Mouse (Mus musculus) liver, embryonic 15.5 days (tissue): Measurements from ENCODE around the gene Slc2a4. TPM values are rescaled to one million over a fixed set of nuclear protein-coding genes. Genes with fewer than 3 reads are reported as not detected.

Experiments
- ATAC-seq: fragments of 200-750 bp; cut with Nextera tagmentation; 2 replicates; pipeline ENCODE4 v1.8.0; 2017; ENCODE audit warnings: moderate number of reproducible peaks, mild to moderate bottlenecking, moderate library complexity; ENCODE audit not compliant: insufficient read depth
- H3K27ac ChIP-seq: fragments of 300-500 bp; sonication (generic); replicated peaks from 2 replicates; pipeline ENCODE4 v1.5.1; 2015; ENCODE audit warnings: mild to moderate bottlenecking, inconsistent platforms
- H3K27me3 ChIP-seq: fragments of 300-500 bp; sonication (generic); 2 replicates; pipeline ENCODE4 v1.6.1; 2015; ENCODE audit warnings: mild to moderate bottlenecking, inconsistent platforms
- H3K36me3 ChIP-seq: fragments of 300-500 bp; sonication (generic); replicated peaks from 2 replicates; pipeline ENCODE4 v1.6.1; 2015; ENCODE audit warnings: moderate library complexity, mild to moderate bottlenecking, inconsistent platforms
- H3K4me1 ChIP-seq: fragments of 300-500 bp; sonication (generic); replicated peaks from 2 replicates; pipeline ENCODE4 v1.6.1; 2015; ENCODE audit warnings: inconsistent platforms
- H3K4me2 ChIP-seq: fragments of 300-500 bp; sonication (generic); 2 replicates; pipeline ENCODE4 v1.6.1; 2015; ENCODE audit warnings: moderate library complexity, mild to moderate bottlenecking, inconsistent platforms
- H3K4me3 ChIP-seq: fragments of 300-500 bp; sonication (generic); replicated peaks from 2 replicates; pipeline ENCODE4 v1.5.1; 2015; ENCODE audit warnings: mild to moderate bottlenecking, inconsistent platforms
- H3K9ac ChIP-seq: fragments of 300-500 bp; sonication (generic); 2 replicates; pipeline ENCODE4 v1.6.1; 2015; ENCODE audit warnings: moderate library complexity, mild to moderate bottlenecking, inconsistent platforms
- H3K9me3 ChIP-seq: fragments of 300-500 bp; sonication (generic); replicated peaks from 2 replicates; pipeline ENCODE4 v1.6.1; 2016; ENCODE audit warnings: inconsistent platforms
- WGBS: fragments of 180-500 bp; shearing (Covaris S2); methylation state at CpG from one replicate; pipeline ENCODE4 v1.1.7; 2015; ENCODE audit warnings: mixed read lengths; ENCODE audit not compliant: insufficient replicate concordance; 5-methylcytosine and 5-hydroxymethylcytosine counted together
- polyA plus RNA-seq: library from polyadenylated mRNA; unstranded; fragments of >200 nt; fragmentation: Nextera tagmentation; extraction: Ambion mirVana; gene quantifications from 2 replicates; pipeline ENCODE4 v1.2.1, GENCODE M21; 2015

The Slc2a4 gene
- polyA plus RNA-seq, 1 experiment from 2014 or later, result 19.9 TPM

DNA sequence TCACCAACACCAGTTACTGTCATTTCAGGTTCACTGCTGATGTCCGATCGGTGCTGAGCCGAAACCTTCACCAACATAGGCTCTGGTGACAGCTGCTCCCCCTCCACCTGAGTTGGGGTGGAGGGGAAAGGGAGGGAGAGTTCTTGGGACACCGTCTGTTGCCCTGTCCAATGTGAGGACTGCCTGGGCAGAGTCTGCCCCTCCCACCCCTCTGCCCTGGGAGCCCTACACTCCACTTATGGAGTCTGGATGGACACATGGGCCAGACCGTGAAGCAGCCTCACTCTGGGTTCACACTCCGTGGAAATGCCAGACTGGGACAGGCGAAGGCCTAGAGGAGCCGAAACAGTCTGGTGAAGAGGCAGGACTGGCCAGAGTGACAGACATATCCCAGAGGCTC, 42.0 kb upstream of the Slc2a4 start:
- H3K36me3 ChIP-seq, result peaks cover 75% of the 10 kb centered on the region
- WGBS, result 90% methylated on average over 8 of the region's 8 CpGs
- peak overlapping the region; percentile 98 for H3K27ac ChIP-seq
- no peaks in the 10 kb centered on the region for H3K27me3 ChIP-seq
- peaks cover 37% of the 10 kb centered on the region for H3K4me1 ChIP-seq
- no peaks in the 10 kb centered on the region for H3K9me3 ChIP-seq
- no peak overlapping the region for H3K4me2 ChIP-seq
- no peak overlapping the region for H3K9ac ChIP-seq
- no peak overlapping the region for H3K4me3 ChIP-seq
- ATAC-seq, result no peak

DNA sequence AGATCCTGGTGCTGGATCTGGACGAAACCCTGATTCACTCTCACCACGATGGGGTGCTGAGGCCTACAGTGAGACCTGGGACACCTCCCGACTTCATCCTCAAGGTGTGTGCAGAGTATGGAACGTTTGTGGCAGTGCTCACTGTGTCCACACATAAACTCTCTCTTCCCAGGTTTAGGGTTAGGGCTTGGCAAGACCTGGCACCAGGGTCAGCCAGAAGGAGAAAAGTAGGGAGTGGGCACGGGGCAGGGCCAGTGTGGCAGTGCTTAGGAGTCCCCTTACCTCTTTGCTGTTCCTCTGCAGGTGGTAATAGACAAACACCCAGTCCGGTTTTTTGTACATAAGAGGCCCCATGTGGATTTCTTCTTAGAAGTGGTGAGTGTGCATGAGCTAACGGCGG, 36.4 kb upstream of the Slc2a4 start:
- Histone ChIP-seq H3K9me3 (no peaks in the 10 kb centered on the region), H3K36me3 (peaks cover 62% of the 10 kb centered on the region), H3K4me1 (peaks cover 31% of the 10 kb centered on the region), H3K27ac (no peak overlapping the region), H3K4me2 (no peak overlapping the region), H3K9ac (no peak overlapping the region), H3K27me3 (no peaks in the 10 kb centered on the region), H3K4me3 (no peak overlapping the region)
- WGBS, result 78% methylated on average over 8 of the region's 8 CpGs
- ATAC-seq, result no peak

DNA sequence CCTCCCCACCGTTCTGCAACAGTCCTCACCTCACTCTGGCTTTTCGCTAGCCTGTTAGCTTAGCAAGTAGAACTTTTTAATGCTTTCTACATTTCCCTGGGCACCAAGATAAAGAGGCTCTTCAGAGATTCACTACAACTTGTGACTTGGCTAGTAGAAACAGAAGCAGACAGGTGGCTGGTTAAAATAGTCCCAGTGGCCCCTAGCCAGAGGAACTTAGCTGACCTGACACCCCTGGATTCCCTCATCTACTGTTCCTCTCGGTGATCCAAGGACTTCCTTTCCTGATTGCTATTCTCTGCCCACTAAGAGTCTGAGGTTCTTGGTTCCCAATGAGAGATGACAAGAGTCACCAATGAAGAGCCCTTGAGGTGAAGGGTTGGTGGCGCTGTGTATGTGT, 35.4 kb upstream of the Slc2a4 start:
- H3K27ac ChIP-seq, result peak overlapping the region; percentile 98; the same call in 1 of the 2 replicates
- peaks cover 56% of the 10 kb centered on the region for H3K36me3 ChIP-seq
- H3K9ac ChIP-seq, result no peak overlapping the region

GRCm38 (mm10) chr11:69982877-69983276, 34.9 kb upstream of the Slc2a4 start:
- Histone ChIP-seq H3K27me3 (no peaks in the 10 kb centered on the region), H3K9ac (peak overlapping the region; percentile 97; the same call in 1 of the 2 replicates), H3K36me3 (peaks cover 56% of the 10 kb centered on the region), H3K4me3 (peak overlapping the region; percentile 86; the same call in 1 of the 2 replicates), H3K4me1 (peaks cover 39% of the 10 kb centered on the region), H3K9me3 (no peaks in the 10 kb centered on the region), H3K4me2 (peak overlapping the region; percentile 96), H3K27ac (peak overlapping the region; percentile 98; the same call in 1 of the 2 replicates)
- no peak for ATAC-seq
- WGBS, result 31% methylated on average over 5 of the region's 5 CpGs

More for the DNA sequence above, 35.4 kb upstream of the Slc2a4 start:
- H3K4me3 ChIP-seq, result 0 out of 2 replicates have a peak overlapping the region, but pooled peaks have one; percentile 86
- no peaks in the 10 kb centered on the region for H3K27me3 ChIP-seq
- peaks cover 39% of the 10 kb centered on the region for H3K4me1 ChIP-seq
- H3K9me3 ChIP-seq, result no peaks in the 10 kb centered on the region
- ATAC-seq, result no peak
- whole genome bisulfite sequencing, result 80% methylated on average over 4 of the region's 4 CpGs
- H3K4me2 ChIP-seq, result peak overlapping the region; percentile 96

DNA sequence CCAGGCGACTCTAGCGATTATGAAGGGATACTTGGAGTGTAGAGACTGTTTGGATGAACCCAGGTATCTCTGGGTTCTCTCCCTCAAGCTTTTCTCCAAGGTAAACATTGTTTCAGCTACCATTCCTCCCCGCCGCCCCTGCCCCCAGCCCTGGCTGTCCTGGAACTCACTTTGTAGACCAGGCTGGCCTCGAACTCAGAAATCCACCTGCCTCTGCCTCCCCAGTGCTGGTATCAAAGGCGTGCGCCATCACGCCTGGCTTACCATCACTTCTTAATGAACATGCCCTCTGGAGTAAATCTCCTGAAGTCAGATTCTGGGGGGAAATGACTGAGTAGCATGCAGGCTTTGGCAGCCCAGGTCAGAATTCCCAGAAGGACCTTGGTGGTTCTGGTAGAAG, 34.2 kb upstream of the Slc2a4 start, which contains the start of gene Elp5:
Gene Elp5 (minus strand): TSS at position 293 of the 400 bp plus-strand sequence.
- no peak for ATAC-seq
- Histone ChIP-seq H3K27me3 (no peaks in the 10 kb centered on the region), H3K4me2 (peak within 1 kb of the TSS; percentile 96), H3K36me3 (peaks cover 56% of the 10 kb centered on the region), H3K4me1 (peaks cover 44% of the 10 kb centered on the region), H3K27ac (peak within 1 kb of the TSS; percentile 98), H3K9ac (peak within 1 kb of the TSS; percentile 97), H3K9me3 (no peaks in the 10 kb centered on the region), H3K4me3 (peak within 1 kb of the TSS; percentile 86)
- 35% methylated on average over 8 of the region's 8 CpGs for WGBS

- H3K4me1 ChIP-seq, result peaks cover 44% of the 10 kb centered on the region
- H3K27me3 ChIP-seq, result no peaks in the 10 kb centered on the region
- peak within 1 kb of the TSS; percentile 86 for H3K4me3 ChIP-seq
- H3K36me3 ChIP-seq, result peaks cover 55% of the 10 kb centered on the region
- peak within 1 kb of the TSS; percentile 98 for H3K27ac ChIP-seq
- H3K9me3 ChIP-seq, result no peaks in the 10 kb centered on the region
- H3K4me2 ChIP-seq, result peak within 1 kb of the TSS; percentile 96
- peak within 1 kb of the TSS; percentile 97 for H3K9ac ChIP-seq
- peak; percentile 3; the same call in 1 of the 2 replicates for ATAC-seq
- WGBS, result under 1% methylated on average over 43 of the region's 43 CpGs
These were observed 33.3 kb upstream of the Slc2a4 start, which contains the start of gene Ctdnep1 for GRCm38 (mm10) chr11:69981141-69981762. TSS of gene Ctdnep1 (plus strand) at chr11:69981156.

DNA sequence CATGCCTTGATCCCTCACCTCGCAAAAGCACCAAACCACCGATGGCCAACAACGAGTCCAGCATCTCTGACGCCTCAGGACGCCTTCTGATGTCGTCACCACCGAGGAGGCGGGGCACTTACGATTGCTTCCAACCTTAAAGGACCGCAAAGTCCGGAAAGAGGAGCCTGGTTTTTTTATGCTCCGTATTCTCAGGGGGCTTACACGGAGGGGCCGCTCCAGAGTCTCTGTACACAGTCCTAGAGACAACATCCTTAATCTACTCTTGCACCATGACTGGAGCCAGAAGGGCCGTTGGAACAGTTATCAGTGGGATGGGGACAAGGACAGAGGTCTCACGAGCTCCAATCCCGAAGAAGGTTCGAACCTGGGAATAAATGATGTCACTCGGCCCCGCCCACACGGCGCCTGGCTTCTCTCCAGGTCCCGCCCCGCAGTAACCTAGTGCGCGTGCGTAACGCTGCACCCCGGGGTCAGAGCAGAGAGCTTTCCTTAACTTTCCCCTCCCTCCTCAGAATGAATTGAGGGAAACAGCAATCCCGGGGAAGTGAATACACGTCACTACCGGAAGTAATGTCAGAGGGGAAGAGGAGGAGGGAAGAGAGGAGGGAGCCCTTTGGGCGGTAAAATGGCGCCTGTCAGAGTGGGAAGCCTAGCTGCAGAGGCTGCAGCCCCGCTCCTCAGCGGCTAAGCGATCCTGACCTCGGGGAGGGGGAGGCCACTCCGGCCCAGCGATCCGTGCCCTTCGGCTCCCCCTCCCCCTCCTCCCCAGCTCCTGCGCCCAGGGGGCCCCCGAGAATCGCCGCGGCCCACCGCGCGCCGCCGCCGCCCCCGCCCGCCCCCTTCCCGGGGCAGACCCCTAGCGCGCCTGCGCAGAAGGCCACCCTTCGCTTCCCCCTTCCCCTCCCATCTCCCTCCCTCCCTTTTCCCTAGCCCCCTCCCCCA, 32.5 kb upstream of the Slc2a4 start:
- peak overlapping the region; percentile 98 for H3K27ac ChIP-seq
- H3K9me3 ChIP-seq, result no peaks in the 10 kb centered on the region
- H3K36me3 ChIP-seq, result peaks cover 50% of the 10 kb centered on the region
- WGBS, result under 1% methylated on average over 53 of the region's 60 CpGs
- peaks cover 44% of the 10 kb centered on the region for H3K4me1 ChIP-seq
- peak; percentile 88 for ATAC-seq
- peak overlapping the region; percentile 97 for H3K9ac ChIP-seq
- peak overlapping the region; percentile 96 for H3K4me2 ChIP-seq
- no peaks in the 10 kb centered on the region for H3K27me3 ChIP-seq
- H3K4me3 ChIP-seq, result peak overlapping the region; percentile 86

DNA sequence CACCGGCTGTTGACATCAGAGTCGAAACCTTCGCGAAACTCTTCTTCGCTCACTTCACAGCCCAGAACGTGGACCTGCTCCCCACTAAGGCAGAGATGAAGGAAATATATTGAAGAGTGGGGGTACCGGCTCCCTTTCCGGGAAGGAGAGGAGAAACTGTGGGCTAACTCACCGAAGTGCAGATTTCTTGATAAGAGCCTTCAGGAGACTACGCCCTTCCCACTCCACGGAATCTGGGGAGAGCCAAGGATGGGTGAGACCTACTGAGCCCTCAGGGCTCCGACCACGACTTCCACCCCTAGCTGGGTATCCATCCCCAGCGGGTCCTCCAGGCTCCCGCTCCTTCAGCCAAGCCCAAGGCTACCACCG, 31.8 kb upstream of the Slc2a4 start:
- H3K9me3 ChIP-seq, result no peaks in the 10 kb centered on the region
- H3K9ac ChIP-seq, result peak overlapping the region; percentile 97
- no peaks in the 10 kb centered on the region for H3K27me3 ChIP-seq
- peaks cover 48% of the 10 kb centered on the region for H3K36me3 ChIP-seq
- H3K27ac ChIP-seq, result peak overlapping the region; percentile 98
- peak overlapping the region; percentile 86 for H3K4me3 ChIP-seq
- peaks cover 44% of the 10 kb centered on the region for H3K4me1 ChIP-seq
- WGBS, result 2% methylated on average over 16 of the region's 16 CpGs
- ATAC-seq, result peak; percentile 37
- peak overlapping the region; percentile 96 for H3K4me2 ChIP-seq

DNA sequence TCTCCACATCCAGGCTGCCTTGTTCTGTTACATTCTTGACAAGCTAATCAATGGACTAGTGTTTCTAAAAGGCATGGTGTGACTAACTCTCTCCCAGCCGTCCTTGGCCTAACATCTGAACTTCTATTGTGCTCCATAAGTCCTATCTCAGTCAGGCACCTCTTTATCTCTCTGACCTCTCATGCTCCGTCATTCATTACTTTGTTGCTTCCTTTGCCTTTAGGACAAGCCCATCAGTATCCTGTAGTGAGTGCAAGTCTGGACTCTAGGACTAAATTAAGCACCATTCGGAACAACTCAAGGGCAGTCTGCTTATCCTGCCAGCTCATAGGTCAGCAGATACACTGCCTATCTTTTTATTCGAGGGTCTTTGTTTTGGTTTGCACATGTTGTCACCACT, 28.3 kb upstream of the Slc2a4 start:
- H3K4me3 ChIP-seq, result no peak overlapping the region
- no peak overlapping the region for H3K27ac ChIP-seq
- H3K4me1 ChIP-seq, result peaks cover 17% of the 10 kb centered on the region
- WGBS, result 63% methylated on average over 4 of the region's 4 CpGs
- H3K27me3 ChIP-seq, result no peaks in the 10 kb centered on the region
- no peak for ATAC-seq
- no peak overlapping the region for H3K4me2 ChIP-seq
- peaks cover 64% of the 10 kb centered on the region for H3K36me3 ChIP-seq
- no peak overlapping the region; the same call in 1 of the 2 replicates for H3K9ac ChIP-seq
- H3K9me3 ChIP-seq, result no peaks in the 10 kb centered on the region

GRCm38 (mm10) chr11:69974907-69975306, 26.9 kb upstream of the Slc2a4 start:
- H3K36me3 ChIP-seq, result peaks cover 74% of the 10 kb centered on the region
- no peaks in the 10 kb centered on the region for H3K27me3 ChIP-seq
- ATAC-seq, result no peak
- no peak overlapping the region for H3K9ac ChIP-seq
- H3K4me3 ChIP-seq, result no peak overlapping the region
- H3K27ac ChIP-seq, result no peak overlapping the region
- H3K4me2 ChIP-seq, result no peak overlapping the region
- H3K4me1 ChIP-seq, result peaks cover 16% of the 10 kb centered on the region
- no peaks in the 10 kb centered on the region for H3K9me3 ChIP-seq
- WGBS, result 76% methylated on average over 2 of the region's 2 CpGs

GRCm38 (mm10) chr11:69970775-69971174, 22.8 kb upstream of the Slc2a4 start:
- no peak for ATAC-seq
- WGBS, result 54% methylated on average over 3 of the region's 3 CpGs
- Histone ChIP-seq H3K4me1 (peaks cover 19% of the 10 kb centered on the region), H3K27me3 (peaks cover 27% of the 10 kb centered on the region), H3K4me3 (no peak overlapping the region), H3K4me2 (no peak overlapping the region), H3K9me3 (no peaks in the 10 kb centered on the region), H3K36me3 (peaks cover 66% of the 10 kb centered on the region), H3K9ac (no peak overlapping the region), H3K27ac (no peak overlapping the region)
